Mouse (Mus musculus) stomach, embryonic 14.5 days (tissue): ENCODE measurements around the gene Lpcat1. TPM values are rescaled to one million over a fixed set of nuclear protein-coding genes. Genes with fewer than 3 reads are reported as not detected.

Source experiments
- ATAC-seq: fragments of 200-750 bp; cut with Nextera tagmentation; 2 replicates; pipeline ENCODE4 v1.8.0; 2017; ENCODE audit warnings: low read depth, moderate TSS enrichment; ENCODE audit not compliant: insufficient number of reproducible peaks, insufficient read depth, low FRiP score
- H3K27ac ChIP-seq: fragments of 300-500 bp; sonication (generic); 2 replicates; pipeline ENCODE4 v1.5.1; 2014; ENCODE audit warnings: mild to moderate bottlenecking, low read length, moderate library complexity, mixed read lengths
- H3K27me3 ChIP-seq: fragments of 300-500 bp; sonication (generic); 2 replicates; pipeline ENCODE4 v1.6.1; 2014; ENCODE audit warnings: low read length, control low read depth, mixed read lengths; ENCODE audit not compliant: control insufficient read depth, insufficient read depth
- H3K36me3 ChIP-seq: fragments of 300-500 bp; sonication (generic); 2 replicates; pipeline ENCODE4 v1.6.1; 2014; ENCODE audit warnings: mild to moderate bottlenecking, control low read depth, low read length, moderate library complexity, mixed read lengths; ENCODE audit not compliant: control insufficient read depth, insufficient read depth
- H3K4me1 ChIP-seq: fragments of 300-500 bp; sonication (generic); 2 replicates; pipeline ENCODE4 v1.6.1; 2014; ENCODE audit warnings: low read length, control low read depth, mixed read lengths; ENCODE audit not compliant: control insufficient read depth, insufficient read depth
- H3K4me2 ChIP-seq: fragments of 300-500 bp; sonication (generic); replicated peaks from 2 replicates; pipeline ENCODE4 v1.6.1; 2014; ENCODE audit warnings: low read depth, low read length, control low read depth
- H3K4me3 ChIP-seq: fragments of 300-500 bp; sonication (generic); 2 replicates; pipeline ENCODE4 v1.5.1; 2014; ENCODE audit warnings: low read depth, low read length, control low read depth
- H3K9ac ChIP-seq: fragments of 300-500 bp; sonication (generic); replicated peaks from 2 replicates; pipeline ENCODE4 v1.6.1; 2014; ENCODE audit warnings: low read depth, mild to moderate bottlenecking, control low read depth, low read length, moderate library complexity, mixed read lengths
- H3K9me3 ChIP-seq: fragments of 300-500 bp; sonication (generic); 2 replicates; pipeline ENCODE4 v1.6.1; 2016; ENCODE audit warnings: low read depth, low read length, control low read depth; ENCODE audit not compliant: control insufficient read depth
- WGBS: fragments of 180-500 bp; shearing (Covaris S2); extraction: QIAGEN DNeasy Blood & Tissue Kit; methylation state at CpG from one replicate; pipeline ENCODE4 v1.1.7; 2014; 5-methylcytosine and 5-hydroxymethylcytosine counted together
- polyA plus RNA-seq: library from polyadenylated mRNA; unstranded; fragments of >200 nt; fragmentation: Nextera tagmentation; extraction: Ambion mirVana; gene quantifications from 2 replicates; pipeline ENCODE4 v1.2.1, GENCODE M21; 2014

The Lpcat1 gene
- polyA plus RNA-seq, 1 experiment from 2014 or later: 40.4 TPM

DNA sequence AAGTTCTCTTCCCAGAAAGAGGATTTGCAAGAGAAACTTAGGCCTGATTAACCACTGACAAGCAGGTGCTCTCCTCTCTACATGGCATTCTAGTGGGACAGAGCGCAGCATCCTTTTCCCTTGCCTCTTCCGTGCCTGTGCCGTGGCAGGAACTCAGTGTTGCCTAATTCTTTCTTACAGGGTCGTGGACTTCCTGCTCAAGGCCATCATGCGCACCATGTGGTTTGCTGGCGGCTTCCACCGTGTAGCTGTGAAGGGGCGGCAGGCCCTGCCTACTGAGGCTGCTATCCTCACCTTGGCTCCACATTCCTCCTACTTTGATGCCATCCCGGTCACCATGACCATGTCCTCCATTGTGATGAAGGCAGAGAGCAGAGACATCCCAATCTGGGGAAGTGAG is 21.7 kb downstream of the Lpcat1 start:
- no peak for ATAC-seq
- Histone ChIP-seq H3K27me3 (no peaks in the 10 kb centered on the region), H3K4me1 (no peaks in the 10 kb centered on the region), H3K9ac (no peak overlapping the region), H3K4me3 (no peak overlapping the region), H3K4me2 (no peak overlapping the region), H3K27ac (no peak overlapping the region), H3K36me3 (peaks cover 36% of the 10 kb centered on the region), H3K9me3 (no peaks in the 10 kb centered on the region; the same call in 1 of the 2 replicates)
- 79% methylated on average over 9 of the region's 9 CpGs for WGBS

DNA sequence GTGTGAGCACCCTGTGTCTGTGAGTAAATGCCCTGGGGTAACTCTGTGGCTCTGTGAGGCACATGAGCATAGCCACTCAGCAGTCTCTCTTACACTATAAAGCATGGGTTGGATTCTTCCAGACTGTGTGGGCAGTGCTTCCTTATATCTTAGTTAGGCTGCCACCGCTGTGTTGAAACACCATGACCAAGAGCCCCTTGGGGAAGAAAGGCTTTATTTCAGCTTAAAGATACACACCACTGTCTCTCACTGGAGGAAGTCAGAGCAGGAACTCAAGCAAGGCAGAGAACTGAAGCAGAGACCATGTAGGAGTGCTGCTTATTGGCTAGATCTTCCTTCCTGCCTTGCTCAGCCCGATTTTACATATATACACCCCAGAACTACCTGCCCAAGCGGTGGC is 23.0 kb downstream of the Lpcat1 start:
- 96% methylated on average over 3 of the region's 3 CpGs for WGBS
- ATAC-seq: no peak
- no peaks in the 10 kb centered on the region; the same call in 1 of the 2 replicates for H3K9me3 ChIP-seq
- H3K4me1 ChIP-seq: no peaks in the 10 kb centered on the region
- H3K27ac ChIP-seq: no peak overlapping the region
- H3K9ac ChIP-seq: no peak overlapping the region
- H3K4me2 ChIP-seq: no peak overlapping the region
- H3K36me3 ChIP-seq: peaks cover 43% of the 10 kb centered on the region
- H3K27me3 ChIP-seq: no peaks in the 10 kb centered on the region
- no peak overlapping the region for H3K4me3 ChIP-seq

DNA sequence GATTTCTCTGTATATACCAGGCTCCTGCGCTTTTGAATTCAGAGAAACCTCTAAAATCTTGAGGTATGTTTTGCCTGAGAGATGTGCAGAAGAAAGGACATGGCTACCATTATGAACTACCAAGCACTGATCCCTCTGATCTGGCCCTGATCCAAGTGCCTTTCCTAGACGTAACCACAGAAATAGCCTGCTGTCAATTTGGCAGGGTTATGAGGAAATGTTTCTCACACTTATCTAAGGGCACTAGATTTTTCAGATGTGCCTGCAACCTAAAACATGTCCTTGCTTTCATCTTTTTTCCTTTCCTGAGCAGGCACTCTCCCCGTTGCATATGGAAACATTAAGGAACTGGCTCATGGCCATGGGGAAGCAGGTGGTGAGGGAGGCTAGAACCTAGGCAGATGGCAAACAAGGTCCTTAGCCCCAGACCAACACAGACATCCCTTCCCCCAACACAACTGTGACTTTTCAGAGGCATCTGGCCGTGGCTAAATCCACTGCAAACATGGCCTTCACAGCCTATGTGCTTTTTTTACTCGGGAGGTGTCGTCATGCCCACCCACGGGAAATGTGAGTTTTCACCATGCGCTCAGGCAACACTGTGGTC is 23.7 kb downstream of the Lpcat1 start:
- Histone ChIP-seq H3K36me3 (peaks cover 49% of the 10 kb centered on the region), H3K4me2 (no peak overlapping the region), H3K9me3 (no peaks in the 10 kb centered on the region; the same call in 1 of the 2 replicates), H3K27ac (no peak overlapping the region), H3K27me3 (no peaks in the 10 kb centered on the region), H3K4me3 (no peak overlapping the region), H3K9ac (no peak overlapping the region), H3K4me1 (no peaks in the 10 kb centered on the region)
- 80% methylated on average over 8 of the region's 8 CpGs for WGBS
- no peak for ATAC-seq

DNA sequence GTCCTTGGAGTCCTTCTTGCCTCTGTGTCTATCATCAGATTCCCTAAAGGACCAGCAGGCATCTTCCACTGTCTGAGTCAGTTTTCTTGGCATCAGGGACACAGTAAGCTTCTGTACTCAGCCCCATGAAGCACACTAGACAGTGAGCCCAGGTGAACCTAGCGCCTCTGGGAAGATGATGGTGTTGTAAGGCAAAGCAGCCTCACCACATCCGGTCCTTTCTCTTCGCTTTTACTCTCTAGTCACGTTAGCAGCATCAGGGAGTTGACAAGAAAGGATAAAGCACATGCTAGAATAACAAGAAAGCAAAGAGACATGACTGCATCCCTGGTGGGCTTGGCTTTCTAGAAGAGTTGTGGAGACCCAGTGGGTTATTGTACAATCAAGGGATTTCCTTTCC is 26.2 kb downstream of the Lpcat1 start:
- H3K4me2 ChIP-seq: no peak overlapping the region
- H3K27me3 ChIP-seq: no peaks in the 10 kb centered on the region
- H3K9ac ChIP-seq: no peak overlapping the region
- no peaks in the 10 kb centered on the region for H3K4me1 ChIP-seq
- no peaks in the 10 kb centered on the region for H3K9me3 ChIP-seq
- H3K27ac ChIP-seq: no peak overlapping the region
- 90% methylated on average over 4 of the region's 4 CpGs for WGBS
- H3K36me3 ChIP-seq: peaks cover 62% of the 10 kb centered on the region
- no peak for ATAC-seq
- no peak overlapping the region for H3K4me3 ChIP-seq

DNA sequence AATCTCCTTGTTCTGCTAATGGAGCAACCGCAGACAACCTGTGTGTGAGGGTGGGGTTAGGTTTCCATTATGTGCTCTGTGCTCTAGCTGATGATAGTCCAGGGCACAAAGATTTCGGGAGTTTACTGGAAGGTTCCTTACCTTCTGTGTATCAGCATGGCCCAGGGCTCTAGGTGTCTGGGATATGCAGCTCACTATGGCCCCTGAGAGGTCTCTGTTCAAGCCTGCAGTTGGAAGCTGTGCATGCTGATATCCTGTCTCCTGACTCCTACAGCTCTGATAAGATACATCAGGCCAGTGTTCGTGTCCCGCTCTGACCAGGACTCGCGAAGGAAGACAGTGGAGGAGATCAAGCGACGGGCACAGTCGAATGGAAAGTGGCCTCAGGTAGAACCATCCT is 27.5 kb downstream of the Lpcat1 start:
- Histone ChIP-seq H3K4me2 (no peak overlapping the region), H3K4me3 (no peak overlapping the region), H3K27ac (no peak overlapping the region), H3K4me1 (no peaks in the 10 kb centered on the region), H3K27me3 (no peaks in the 10 kb centered on the region), H3K9me3 (no peaks in the 10 kb centered on the region), H3K36me3 (peaks cover 56% of the 10 kb centered on the region), H3K9ac (no peak overlapping the region)
- 92% methylated on average over 9 of the region's 9 CpGs for WGBS
- no peak for ATAC-seq

DNA sequence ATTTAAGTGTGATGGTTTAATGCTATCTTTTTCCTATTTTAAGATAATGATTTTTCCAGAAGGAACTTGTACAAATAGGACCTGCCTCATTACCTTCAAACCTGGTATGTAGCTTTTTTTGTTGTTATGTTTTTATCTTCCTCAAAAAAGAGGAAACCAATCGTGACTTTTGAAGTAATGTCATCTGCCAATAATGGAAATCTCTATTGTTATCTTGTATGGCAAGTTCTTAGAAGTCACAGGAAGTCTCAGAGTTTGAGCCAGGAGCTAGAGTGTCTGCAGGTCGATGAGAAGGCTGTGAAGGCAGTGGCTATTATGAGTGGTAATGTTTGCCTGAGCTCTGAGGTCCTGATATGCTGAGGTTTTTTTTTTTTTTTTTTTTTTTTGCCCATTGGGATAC is 29.1 kb downstream of the Lpcat1 start:
- no peak for ATAC-seq
- no peaks in the 10 kb centered on the region for H3K4me1 ChIP-seq
- H3K27ac ChIP-seq: no peak overlapping the region
- WGBS: 69% methylated on average over 2 of the region's 2 CpGs
- no peaks in the 10 kb centered on the region for H3K9me3 ChIP-seq
- H3K36me3 ChIP-seq: peaks cover 51% of the 10 kb centered on the region
- H3K9ac ChIP-seq: no peak overlapping the region
- no peak overlapping the region for H3K4me2 ChIP-seq
- H3K27me3 ChIP-seq: no peaks in the 10 kb centered on the region
- no peak overlapping the region for H3K4me3 ChIP-seq

DNA sequence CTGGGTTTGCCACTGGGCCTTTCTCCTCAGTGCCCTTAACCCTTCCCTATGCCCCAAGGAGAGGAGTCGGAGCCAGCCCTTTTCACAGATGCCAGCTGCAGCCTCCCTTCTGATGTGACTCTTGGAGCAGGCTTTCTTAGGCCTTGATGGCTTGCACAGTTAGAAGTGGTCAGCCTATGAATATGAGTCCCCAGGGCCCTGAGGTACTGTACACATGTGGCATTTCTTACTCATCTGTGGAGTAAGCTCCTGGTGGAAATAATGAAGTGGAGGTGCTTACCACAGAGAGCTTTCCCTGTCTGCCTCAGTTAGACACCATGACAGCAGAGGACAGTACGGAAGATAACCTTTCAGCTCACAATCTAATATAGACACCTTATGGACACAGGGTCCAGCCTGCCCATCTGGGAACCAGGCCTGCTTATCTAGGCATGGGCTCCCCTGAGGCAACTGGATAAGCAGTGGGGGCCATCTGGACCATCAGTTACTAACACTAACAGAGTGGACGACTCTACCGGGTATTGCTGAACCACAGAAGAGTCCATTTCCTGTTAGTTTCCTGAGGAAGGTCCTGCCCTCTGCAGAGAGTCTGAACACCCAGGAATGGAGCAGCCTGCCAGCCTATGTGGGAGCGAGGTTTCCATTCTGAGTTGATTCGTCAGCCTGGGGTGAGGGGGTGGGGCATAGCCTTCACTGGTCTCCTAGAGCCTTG is 33.1 kb downstream of the Lpcat1 start:
- 81% methylated on average over 6 of the region's 6 CpGs for WGBS
- Histone ChIP-seq H3K4me1 (no peaks in the 10 kb centered on the region), H3K4me3 (no peak overlapping the region), H3K36me3 (peaks cover 40% of the 10 kb centered on the region), H3K27me3 (no peaks in the 10 kb centered on the region), H3K4me2 (no peak overlapping the region), H3K9me3 (no peaks in the 10 kb centered on the region), H3K9ac (no peak overlapping the region), H3K27ac (no peak overlapping the region)
- no peak for ATAC-seq

DNA sequence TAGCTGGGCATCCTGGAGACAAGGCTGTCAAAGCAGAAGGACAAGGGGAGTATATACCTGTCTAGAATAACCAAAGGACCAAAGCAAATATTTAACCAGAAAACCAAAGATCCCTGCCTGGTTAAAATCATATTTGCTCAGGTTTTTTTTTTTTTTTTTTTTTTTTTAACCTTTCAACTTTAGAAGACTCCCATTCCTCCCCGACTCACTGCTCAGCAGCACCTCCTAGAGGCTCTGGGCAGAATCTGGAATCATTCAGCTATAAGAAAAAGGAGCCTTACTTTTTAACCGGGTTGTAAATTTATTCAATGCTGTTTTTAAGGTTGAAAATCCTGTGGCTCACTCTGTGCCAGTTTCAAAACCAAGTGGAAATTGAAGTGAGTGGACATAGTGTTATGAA is 35.7 kb downstream of the Lpcat1 start:
- no peaks in the 10 kb centered on the region for H3K27me3 ChIP-seq
- H3K36me3 ChIP-seq: peaks cover 27% of the 10 kb centered on the region
- no peaks in the 10 kb centered on the region for H3K9me3 ChIP-seq
- no peak overlapping the region for H3K4me3 ChIP-seq
- no peak overlapping the region for H3K9ac ChIP-seq
- 61% methylated on average over 2 of the region's 2 CpGs for WGBS
- no peak overlapping the region for H3K27ac ChIP-seq
- ATAC-seq: no peak
- H3K4me2 ChIP-seq: no peak overlapping the region
- H3K4me1 ChIP-seq: no peaks in the 10 kb centered on the region
